Mouse (Mus musculus): ENCODE data around the gene Abo. TPM values are rescaled to one million over a fixed set of nuclear protein-coding genes. Genes with fewer than 3 reads are reported as not detected.

Gene Abo
- polyA plus RNA-seq, 1 experiment from 2014 or later, result not detected

GRCm38 (mm10) chr2:26847706-26848105, 17.1 kb downstream of the Abo start:
- Histone ChIP-seq H3K9ac (no peak overlapping the region), H3K36me3 (no peaks in the 10 kb centered on the region), H3K9me3 (0 out of 2 replicates have a peak, but pooled peaks cover 3% of the 10 kb centered on the region), H3K4me1 (no peaks in the 10 kb centered on the region), H3K27ac (replicated peaks) (no peak overlapping the region), H3K4me2 (no peak overlapping the region), H3K4me3 (no peak overlapping the region), H3K27me3 (replicated peaks) (no peaks in the 10 kb centered on the region)
- 44% methylated on average over 2 of the region's 2 CpGs for WGBS
- no peak for ATAC-seq (ENCODE audit: extremely low read depth, insufficient number of reproducible peaks, low FRiP score, low TSS enrichment)

DNA sequence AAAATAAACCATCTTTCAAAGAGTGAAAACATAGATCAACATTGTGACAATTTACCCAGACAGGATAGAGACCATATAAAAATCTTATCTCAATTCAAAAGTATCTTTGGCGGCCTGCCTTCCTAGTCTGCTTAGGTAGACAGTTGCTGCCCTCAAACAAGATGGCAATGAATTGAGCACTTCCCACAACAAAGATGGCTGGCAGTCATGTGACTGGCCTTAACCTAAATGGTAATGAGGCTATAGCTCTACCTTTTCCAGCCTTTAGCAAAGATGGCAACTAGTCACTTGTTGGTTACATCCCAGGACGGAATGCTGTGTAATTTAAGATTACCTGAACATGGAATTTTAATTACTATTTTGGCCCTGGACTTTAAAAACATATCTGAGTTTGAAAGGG, 32.3 kb downstream of the Abo start:
- WGBS, result 78% methylated on average over 2 of the region's 2 CpGs
- no peaks in the 10 kb centered on the region for H3K36me3 ChIP-seq
- no peak overlapping the region for H3K4me2 ChIP-seq
- no peaks in the 10 kb centered on the region for H3K9me3 ChIP-seq
- no peak for ATAC-seq (ENCODE audit: extremely low read depth, insufficient number of reproducible peaks, low FRiP score, low TSS enrichment)
- no peak overlapping the region for H3K4me3 ChIP-seq
- H3K9ac ChIP-seq, result no peak overlapping the region
- H3K27ac ChIP-seq (replicated peaks), result no peak overlapping the region
- H3K27me3 ChIP-seq (replicated peaks), result no peaks in the 10 kb centered on the region
- no peaks in the 10 kb centered on the region for H3K4me1 ChIP-seq

GRCm38 (mm10) chr2:26828047-26828446, 36.7 kb downstream of the Abo start:
- no peaks in the 10 kb centered on the region for H3K4me1 ChIP-seq
- H3K4me3 ChIP-seq, result no peak overlapping the region
- H3K9ac ChIP-seq, result no peak overlapping the region
- H3K4me2 ChIP-seq, result no peak overlapping the region
- no peak overlapping the region for H3K27ac ChIP-seq (replicated peaks)
- 78% methylated on average over 1 of the region's 1 CpGs for WGBS
- H3K36me3 ChIP-seq, result no peaks in the 10 kb centered on the region
- no peaks in the 10 kb centered on the region for H3K9me3 ChIP-seq
- ATAC-seq (ENCODE audit: extremely low read depth, insufficient number of reproducible peaks, low FRiP score, low TSS enrichment), result no peak
- no peaks in the 10 kb centered on the region for H3K27me3 ChIP-seq (replicated peaks)

GRCm38 (mm10) chr2:26827261-26827975, 37.4 kb downstream of the Abo start:
- H3K9ac ChIP-seq, result no peak overlapping the region
- no peak overlapping the region for H3K27ac ChIP-seq (replicated peaks)
- H3K36me3 ChIP-seq, result no peaks in the 10 kb centered on the region
- no peak overlapping the region for H3K4me3 ChIP-seq
- H3K4me1 ChIP-seq, result no peaks in the 10 kb centered on the region
- ATAC-seq (ENCODE audit: extremely low read depth, insufficient number of reproducible peaks, low FRiP score, low TSS enrichment), result no peak
- H3K4me2 ChIP-seq, result no peak overlapping the region
- no peaks in the 10 kb centered on the region for H3K27me3 ChIP-seq (replicated peaks)
- H3K9me3 ChIP-seq, result no peaks in the 10 kb centered on the region
- WGBS, result 92% methylated on average over 1 of the region's 1 CpGs

Other genes with a start within 250 kb of the Abo start
- gene Fam69b, start 236.5 kb downstream of the Abo start, polyA plus RNA-seq (2015; fragmentation: Nextera tagmentation; extraction: Ambion mirVana), result 17.2 and 18.7 TPM in 2 replicates
- not detected in 2 replicates for gene Lcn4, start 193.7 kb downstream of the Abo start, polyA plus RNA-seq (2015; fragmentation: Nextera tagmentation; extraction: Ambion mirVana)
- 12.8 and 13.2 TPM in 2 replicates for gene Surf6, start 37.9 kb upstream of the Abo start, polyA plus RNA-seq (2015; fragmentation: Nextera tagmentation; extraction: Ambion mirVana)
- gene Med22, start 45.7 kb upstream of the Abo start, polyA plus RNA-seq (2015; fragmentation: Nextera tagmentation; extraction: Ambion mirVana), result 37.8 and 41.2 TPM in 2 replicates
- gene Rpl7a, start 45.8 kb upstream of the Abo start, polyA plus RNA-seq (2015; fragmentation: Nextera tagmentation; extraction: Ambion mirVana), result 364 and 394 TPM in 2 replicates
- 31.5 and 35.6 TPM in 2 replicates for gene Surf2, start 51.4 kb upstream of the Abo start, polyA plus RNA-seq (2015; fragmentation: Nextera tagmentation; extraction: Ambion mirVana)
- gene Surf1, start 51.6 kb upstream of the Abo start, polyA plus RNA-seq (2015; fragmentation: Nextera tagmentation; extraction: Ambion mirVana), result 43.4 and 44.3 TPM in 2 replicates
- gene Surf4, start 68.9 kb upstream of the Abo start, polyA plus RNA-seq (2015; fragmentation: Nextera tagmentation; extraction: Ambion mirVana), result 187 and 191 TPM in 2 replicates
- gene Stkld1, start 69.1 kb upstream of the Abo start, polyA plus RNA-seq (2015; fragmentation: Nextera tagmentation; extraction: Ambion mirVana), result 0.07 and 0.13 TPM in 2 replicates
- gene Rexo4, start 99.4 kb upstream of the Abo start, polyA plus RNA-seq (2015; fragmentation: Nextera tagmentation; extraction: Ambion mirVana), result 26.3 and 27.6 TPM in 2 replicates
- 0.04 TPM in 2 replicates for gene Adamts13, start 108.4 kb upstream of the Abo start, polyA plus RNA-seq (2015; fragmentation: Nextera tagmentation; extraction: Ambion mirVana)
- 35.9 and 43.2 TPM in 2 replicates for gene Cacfd1, start 144.9 kb upstream of the Abo start, polyA plus RNA-seq (2015; fragmentation: Nextera tagmentation; extraction: Ambion mirVana)
- gene Slc2a6, start 163.0 kb upstream of the Abo start, polyA plus RNA-seq (2015; fragmentation: Nextera tagmentation; extraction: Ambion mirVana), result 0.18 TPM in 1 of 2 replicates, not detected in the other
- 0.41 and 1.2 TPM in 2 replicates for gene Mymk, start 207.2 kb upstream of the Abo start, polyA plus RNA-seq (2015; fragmentation: Nextera tagmentation; extraction: Ambion mirVana)
- gene Adamtsl2, start 214.4 kb upstream of the Abo start, polyA plus RNA-seq (2015; fragmentation: Nextera tagmentation; extraction: Ambion mirVana), result 11.2 and 11.6 TPM in 2 replicates